Mouse (Mus musculus) ES-Bruce4 (cell line): ENCODE measurements around the gene Stat3.

Source experiments
- CTCF ChIP-seq: IDR thresholded peaks from one replicate; pipeline ENCODE4 v1.8.1; 2011; ENCODE audit warnings: low read depth, low read length
- EP300 ChIP-seq: IDR thresholded peaks from 2 replicates; pipeline ENCODE4 v1.6.1; 2011; ENCODE audit warnings: low read depth, low read length; ENCODE audit not compliant: insufficient read depth
- POLR2A ChIP-seq: IDR thresholded peaks from one replicate; pipeline ENCODE4 v1.8.1; 2011; ENCODE audit warnings: low read length; ENCODE audit not compliant: insufficient read depth

- TF ChIP-seq POLR2A (no peak), CTCF (no peak), EP300 (no peak)
Measured at GRCm38 (mm10) chr11:100908567-100908966, 30.8 kb downstream of the Stat3 start.
